Mouse (Mus musculus): ENCODE results near the gene Crat.

DNA sequence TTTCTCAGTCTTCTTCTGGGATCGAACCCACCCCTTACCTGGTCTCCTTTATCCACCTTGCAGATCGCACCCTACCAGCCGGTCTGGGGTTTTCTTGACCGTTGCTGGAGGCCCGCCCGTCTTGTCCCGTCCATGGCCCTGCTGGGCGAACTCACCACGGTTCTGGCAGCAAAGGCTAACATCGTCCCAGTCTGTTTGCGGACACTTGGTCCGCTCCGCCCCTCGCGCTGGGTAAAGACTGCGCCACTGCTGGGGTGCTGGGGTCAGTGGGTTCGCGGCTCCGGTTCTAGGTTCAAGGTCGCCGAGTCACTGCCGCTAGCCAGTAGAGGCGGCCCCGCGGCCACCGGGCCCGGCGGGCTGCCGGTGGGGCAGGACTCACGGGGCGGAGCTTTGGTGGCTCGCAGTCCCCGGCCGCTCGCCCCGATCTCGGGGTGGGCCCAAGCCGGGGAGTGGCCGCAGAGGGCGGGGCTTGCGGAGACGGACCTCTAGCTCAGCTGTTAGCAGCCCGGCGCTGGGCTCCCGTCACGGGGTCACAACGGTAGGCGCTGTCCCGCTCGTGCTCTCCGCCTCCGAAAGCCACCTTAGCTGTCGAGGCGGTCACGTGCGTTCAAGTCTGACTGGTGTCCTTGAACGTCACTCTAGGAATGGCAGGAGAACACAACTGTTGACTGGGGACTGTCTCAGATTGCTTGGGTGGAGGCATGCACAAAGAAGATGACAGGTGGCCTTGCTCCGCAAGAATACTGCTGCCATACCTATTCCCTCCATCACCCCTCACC lies at the start of gene Crat:
- peak; percentile 5; the same call in 1 of the 2 replicates for TF ChIP-seq CTCF (IDR thresholded peaks at IDR 0.05; ENCODE audit: low read depth)
- TF ChIP-seq EP300 (IDR thresholded peaks at IDR 0.05; ENCODE audit: low read depth) = no peak
